9 mouse cellular contexts compared by ENCODE assay signal in the genomic region with DNA sequence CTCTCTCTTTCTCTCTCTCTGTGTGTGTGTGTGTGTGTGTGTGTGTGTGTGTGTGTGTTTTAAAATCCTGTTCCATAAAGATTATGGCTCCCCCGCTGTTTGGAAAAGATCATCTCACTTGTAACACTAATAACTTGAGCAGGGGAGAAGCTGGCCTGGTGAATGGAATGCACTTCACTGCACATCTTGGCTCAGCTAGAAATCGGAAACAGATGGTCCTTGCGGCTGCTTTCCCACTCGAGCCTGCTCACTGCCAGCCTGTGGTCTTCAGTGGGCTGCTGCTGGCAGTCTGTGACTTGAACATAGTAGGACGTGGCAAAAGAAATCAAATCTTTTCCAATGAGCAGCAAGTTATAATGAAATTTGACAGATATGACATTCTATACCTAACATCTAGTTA.
DNase-seq lines count a peak whose midpoint lies in the region; ATAC-seq and TF ChIP-seq lines count a peak whose summit lies in the region.
"Had no signal": no experiment of that assay in that cellular context is flagged by ENCODE, and none has a peak within 500 bp of the region (broad histone marks: within the 10 kb centered on the region; RNA-seq: fewer than 3 reads in every experiment).

No protein-coding gene starts in this region.

- H3K4me1 ChIP-seq in kidney, embryonic 14.5 days (ENCODE audit: control insufficient read depth, insufficient read depth, low read length): no peaks in the 10 kb centered on the region
- H3K4me1 ChIP-seq in intestine, postnatal 0 days (replicated peaks; ENCODE audit: control insufficient read depth, insufficient read depth, low read length): no peaks in the 10 kb centered on the region

- H3K9ac ChIP-seq in kidney, embryonic 14.5 days (ENCODE audit: low read depth, low read length): no peak overlapping the region
- no peak overlapping the region for H3K9ac ChIP-seq in intestine, postnatal 0 days (ENCODE audit: low read depth, low read length)
- H3K9ac ChIP-seq: midbrain, embryonic 12.5 days had no signal

- 57% methylated on average over 5 of the region's 5 CpGs for whole genome bisulfite sequencing in kidney, embryonic 14.5 days
- 33% methylated on average over 5 of the region's 5 CpGs for WGBS in intestine, postnatal 0 days

- no peak overlapping the region for H3K27ac ChIP-seq in kidney, embryonic 14.5 days (ENCODE audit: low read depth, low read length)
- no peak overlapping the region for H3K27ac ChIP-seq in intestine, postnatal 0 days (ENCODE audit: low read depth, low read length)
- H3K27ac ChIP-seq: midbrain, embryonic 12.5 days had no signal

- DNase-seq in brain, adult 2 months (ENCODE audit: low read depth, low spot score): peak; percentile 76
- peak; percentile 75 for DNase-seq in embryo, embryonic 11 days
- DNase-seq in gastrocnemius, postnatal 14 days: peak; percentile 26
- DNase-seq in mesoderm, embryonic 11.5 days (ENCODE audit: low read depth, low spot score): peak; percentile 65
- DNase-seq in kidney, adult 8-10 months: no peak

- no peaks in the 10 kb centered on the region for H3K27me3 ChIP-seq in kidney, embryonic 14.5 days (ENCODE audit: control insufficient read depth, insufficient read depth, low read length)
- no peaks in the 10 kb centered on the region for H3K27me3 ChIP-seq in intestine, postnatal 0 days (replicated peaks; ENCODE audit: control insufficient read depth, insufficient read depth, low read length)
- H3K27me3 ChIP-seq: midbrain, embryonic 12.5 days had no signal

- ATAC-seq in kidney, embryonic 14.5 days (ENCODE audit: low FRiP score, low TSS enrichment): no peak
- ATAC-seq in CD4-positive, CD25-positive, alpha-beta regulatory T cell, adult 4 months: no peak
- no peak for ATAC-seq in intestine, postnatal 0 days

- H3K36me3 ChIP-seq in kidney, embryonic 14.5 days (ENCODE audit: control insufficient read depth, insufficient read depth, low read length): no peaks in the 10 kb centered on the region
- H3K36me3 ChIP-seq in intestine, postnatal 0 days (ENCODE audit: control insufficient read depth, insufficient read depth): no peaks in the 10 kb centered on the region
- H3K36me3 ChIP-seq: midbrain, embryonic 12.5 days had no signal

- no peaks in the 10 kb centered on the region for H3K9me3 ChIP-seq in kidney, embryonic 14.5 days (ENCODE audit: control insufficient read depth, low read length)
- no peaks in the 10 kb centered on the region for H3K9me3 ChIP-seq in intestine, postnatal 0 days (ENCODE audit: control insufficient read depth)
- H3K9me3 ChIP-seq: midbrain, embryonic 12.5 days had no signal

- intact Hi-C loops in gastrocnemius, postnatal 14 days (cut with DNase I; ENCODE audit: low total_unique reads): loop anchor here (10.0 kb wide), 1 partner anchor 749 kb away; no protein-coding TSS in a partner anchor

- H3K4me2 ChIP-seq in kidney, embryonic 14.5 days (replicated peaks; ENCODE audit: low read depth, low read length): no peak overlapping the region
- no peak overlapping the region for H3K4me2 ChIP-seq in intestine, postnatal 0 days (replicated peaks; ENCODE audit: low read depth)
- H3K4me2 ChIP-seq: midbrain, embryonic 12.5 days had no signal

- H3K4me3 ChIP-seq in kidney, embryonic 14.5 days (ENCODE audit: low read length): no peak overlapping the region
- H3K4me3 ChIP-seq in intestine, postnatal 0 days (ENCODE audit: low read depth, low read length): no peak overlapping the region
- H3K4me3 ChIP-seq: midbrain, embryonic 12.5 days had no signal

- TF ChIP-seq CTCF in intestine, postnatal 0 days (IDR thresholded peaks at IDR 0.05; ENCODE audit: low read depth): no peak

Comparison
In these comparisons a context has a peak if more than half of its experiments do, and no peak if none do; other contexts are left out.
1. DNase-seq: peak in brain, adult 2 months (single experiment), embryo, embryonic 11 days (single experiment), gastrocnemius, postnatal 14 days (single experiment) and mesoderm, embryonic 11.5 days (single experiment); none in kidney, adult 8-10 months (0 of 2).